Mouse (Mus musculus) gastrocnemius, adult 8-10 months (tissue): ENCODE results near the gene Brinp3. TPM values are rescaled to one million over a fixed set of nuclear protein-coding genes. Genes with fewer than 3 reads are reported as not detected.
"Not testable (repeated sequence)": the region's sequence is repeated elsewhere in the genome, so short reads cannot be mapped to it uniquely, and the experiment has no call there.

Experiments used
- DNase-seq, 2 experiments: peaks; one replicate each; pipeline ENCODE4 v3.0.0; 2022; ENCODE audit warnings: low spot score in 2 of 2
- total RNA-seq, 4 experiments: library from RNA; stranded (reverse); gene quantifications; 2 replicates each; pipeline ENCODE4 v1.2.4; 2022

Brinp3 gene
- not detected for total RNA-seq

DNA sequence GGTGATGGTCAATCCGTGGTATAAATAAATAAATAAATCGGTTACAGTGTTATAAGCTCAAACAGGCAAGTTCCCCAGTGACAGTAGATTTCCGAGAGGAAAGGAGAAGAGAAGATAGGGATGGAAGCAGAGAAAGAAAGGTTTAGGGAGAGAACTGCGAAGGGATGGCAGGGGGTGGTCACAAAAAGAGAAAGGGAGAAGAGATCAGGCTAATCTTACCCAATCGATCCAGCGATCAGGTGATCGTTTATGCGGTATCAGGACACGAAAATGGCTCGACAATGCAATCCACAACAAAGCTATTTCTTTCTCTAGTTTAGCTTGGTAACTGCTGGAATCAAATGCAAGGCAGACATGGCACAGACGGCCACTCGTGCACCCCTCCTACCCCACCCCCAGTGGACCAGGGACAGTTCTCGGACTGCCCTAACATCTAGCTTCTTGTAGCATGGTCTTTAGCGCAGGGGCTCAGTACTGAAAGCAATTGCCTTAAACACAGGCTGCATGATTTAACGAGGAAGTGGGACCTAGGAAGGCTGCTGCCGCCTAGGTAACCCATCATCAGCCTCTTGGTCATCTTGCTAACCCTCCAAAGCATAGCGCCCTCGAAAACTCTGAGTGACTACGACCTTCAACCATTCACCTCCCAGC, at the start of gene Brinp3:
TSS of gene Brinp3 (plus strand) at position 80 of the 651 bp plus-strand sequence.
- no peak for DNase-seq

DNA sequence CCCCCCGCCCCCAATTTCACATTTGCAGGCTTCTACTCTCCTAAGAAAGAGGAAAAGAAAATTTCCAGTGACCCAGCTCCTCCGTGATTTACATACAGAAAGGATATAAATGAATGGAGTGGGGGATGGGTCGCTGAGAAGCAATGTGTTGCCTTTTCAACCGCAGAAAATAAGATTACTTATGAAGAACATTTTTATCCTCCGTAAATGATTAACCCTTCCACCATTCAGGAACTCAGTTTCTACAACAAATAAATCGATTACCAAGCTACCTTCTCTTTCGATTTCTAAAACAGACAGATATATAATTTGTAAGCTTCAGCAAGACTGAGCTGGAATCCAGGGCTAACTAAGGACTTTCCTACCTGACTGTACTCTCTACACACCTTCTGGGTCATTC, 339 bp upstream of the Brinp3 start:
- DNase-seq = no peak

DNA sequence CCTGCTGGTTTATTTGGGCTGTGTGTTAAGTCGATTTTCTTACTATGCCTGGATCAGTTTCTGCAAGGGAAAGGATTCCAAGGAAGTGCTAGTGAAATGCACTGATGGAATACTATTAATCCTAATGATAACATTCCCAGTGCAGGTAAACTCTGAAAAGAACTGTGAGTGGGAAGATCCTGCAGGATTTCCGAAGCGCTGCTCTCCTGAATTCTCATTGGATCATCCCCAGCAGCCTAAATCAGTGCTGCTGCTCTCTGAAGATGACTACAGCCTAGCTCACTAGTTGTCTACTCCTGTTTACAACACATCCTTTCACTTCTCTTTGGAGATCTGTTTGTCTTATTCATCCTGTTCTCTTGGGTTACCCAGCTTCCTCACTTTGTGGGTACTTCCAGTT, 826 bp downstream of the Brinp3 start:
- DNase-seq = no peak

DNA sequence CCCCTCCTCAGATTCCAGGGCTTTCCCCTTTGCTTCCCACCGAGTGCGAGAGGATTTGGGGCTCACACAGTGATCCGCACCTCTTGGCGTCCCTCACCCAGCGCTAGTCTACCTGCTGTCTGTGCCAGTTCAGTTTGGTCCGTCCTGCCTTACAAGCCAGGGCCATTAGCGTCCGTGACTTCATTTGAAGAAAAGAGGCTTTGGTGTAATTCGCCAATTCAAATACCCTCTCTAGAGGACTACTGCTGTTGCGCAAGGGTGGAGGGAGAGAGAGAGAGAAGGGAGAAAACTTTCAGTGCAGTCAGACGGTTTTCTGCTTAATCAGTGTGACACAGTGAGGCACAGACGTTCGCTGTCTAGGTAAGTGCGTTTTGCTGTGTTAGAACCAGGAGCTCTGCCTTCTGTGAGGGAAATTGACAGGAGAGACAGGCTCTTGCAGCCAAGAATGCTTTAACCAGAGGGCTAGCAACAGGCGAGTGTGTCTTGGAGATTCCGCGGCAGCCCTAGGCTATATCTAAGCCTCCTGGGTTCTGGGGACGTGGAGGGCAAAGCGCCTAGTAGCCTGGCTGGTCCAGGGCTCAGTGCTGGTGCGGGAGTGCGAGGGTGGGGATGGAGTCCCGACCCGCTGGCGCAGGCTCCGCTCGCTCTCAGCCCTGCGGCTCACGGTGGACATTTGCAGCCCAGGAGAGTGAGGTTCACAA, 3.0 kb downstream of the Brinp3 start:
- no peak for DNase-seq

DNA sequence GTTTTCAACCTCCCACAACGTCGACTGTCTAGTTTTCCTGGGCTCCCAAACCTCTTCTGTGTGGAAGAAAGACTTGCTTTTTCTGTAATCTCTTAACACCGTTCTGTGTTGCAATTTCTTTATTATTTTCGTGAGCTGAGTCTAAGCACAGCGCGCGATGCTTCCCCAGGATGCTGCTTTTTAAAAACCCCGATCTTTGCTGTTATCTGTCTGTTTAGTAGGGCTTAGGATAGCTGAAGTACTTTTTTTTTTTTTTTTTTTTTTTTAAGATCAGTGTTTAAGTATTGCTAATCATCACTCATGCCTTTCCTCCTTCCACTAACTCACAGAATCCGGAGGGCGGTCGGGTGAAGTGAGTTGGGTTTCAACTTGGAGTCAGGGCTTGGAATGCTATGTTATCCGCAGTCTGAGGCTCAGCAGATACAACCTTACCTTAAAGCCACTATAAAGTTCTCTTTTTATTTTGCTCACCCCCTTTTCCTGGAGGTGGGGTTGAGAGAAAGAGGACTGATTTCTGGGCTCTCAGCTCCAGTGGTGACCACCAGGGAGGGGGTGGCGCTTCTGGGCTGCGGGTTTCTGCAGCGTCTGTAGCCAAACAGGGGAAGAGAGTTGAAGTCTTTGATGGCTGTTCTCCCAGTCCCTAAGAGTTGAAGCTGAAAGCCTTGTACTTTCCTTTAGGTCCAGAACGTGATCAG, 3.7 kb downstream of the Brinp3 start:
- DNase-seq = no peak

DNA sequence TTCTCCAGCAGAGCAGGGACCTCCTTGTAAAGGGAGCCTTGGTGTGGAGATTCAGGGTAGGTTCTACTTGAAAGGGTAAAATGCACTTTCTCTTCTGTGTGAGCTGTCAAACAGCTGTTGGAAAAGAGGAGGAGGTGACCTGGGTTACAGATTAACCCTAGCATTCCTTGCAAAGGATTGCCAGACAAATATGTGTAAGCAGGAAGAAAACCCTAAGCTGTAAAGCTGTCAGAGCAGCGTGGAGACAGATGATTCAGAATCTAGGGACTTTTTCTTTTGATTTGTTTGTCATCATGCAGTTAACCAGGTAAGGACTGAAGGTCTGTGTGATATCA, 4.2 kb downstream of the Brinp3 start:
- no peak for DNase-seq

DNA sequence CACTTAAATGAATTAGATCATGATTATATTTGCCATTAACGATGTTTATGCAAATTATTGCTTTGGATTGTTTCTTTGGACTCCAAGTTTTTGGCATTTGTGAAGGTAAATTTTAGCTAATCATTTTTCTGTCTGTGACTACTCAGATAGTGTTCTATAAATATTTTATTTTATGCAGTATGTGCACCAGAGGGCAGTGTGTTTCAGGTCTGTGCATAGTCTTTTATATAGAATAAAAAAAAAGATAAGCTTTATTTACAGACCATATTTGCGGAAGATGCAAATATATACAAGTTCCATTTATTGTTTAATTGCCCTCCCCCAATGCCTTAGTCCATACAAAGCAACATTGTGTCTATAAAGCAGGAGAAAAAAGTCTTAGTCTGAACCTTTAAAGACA, 20.8 kb downstream of the Brinp3 start:
- no peak for DNase-seq

DNA sequence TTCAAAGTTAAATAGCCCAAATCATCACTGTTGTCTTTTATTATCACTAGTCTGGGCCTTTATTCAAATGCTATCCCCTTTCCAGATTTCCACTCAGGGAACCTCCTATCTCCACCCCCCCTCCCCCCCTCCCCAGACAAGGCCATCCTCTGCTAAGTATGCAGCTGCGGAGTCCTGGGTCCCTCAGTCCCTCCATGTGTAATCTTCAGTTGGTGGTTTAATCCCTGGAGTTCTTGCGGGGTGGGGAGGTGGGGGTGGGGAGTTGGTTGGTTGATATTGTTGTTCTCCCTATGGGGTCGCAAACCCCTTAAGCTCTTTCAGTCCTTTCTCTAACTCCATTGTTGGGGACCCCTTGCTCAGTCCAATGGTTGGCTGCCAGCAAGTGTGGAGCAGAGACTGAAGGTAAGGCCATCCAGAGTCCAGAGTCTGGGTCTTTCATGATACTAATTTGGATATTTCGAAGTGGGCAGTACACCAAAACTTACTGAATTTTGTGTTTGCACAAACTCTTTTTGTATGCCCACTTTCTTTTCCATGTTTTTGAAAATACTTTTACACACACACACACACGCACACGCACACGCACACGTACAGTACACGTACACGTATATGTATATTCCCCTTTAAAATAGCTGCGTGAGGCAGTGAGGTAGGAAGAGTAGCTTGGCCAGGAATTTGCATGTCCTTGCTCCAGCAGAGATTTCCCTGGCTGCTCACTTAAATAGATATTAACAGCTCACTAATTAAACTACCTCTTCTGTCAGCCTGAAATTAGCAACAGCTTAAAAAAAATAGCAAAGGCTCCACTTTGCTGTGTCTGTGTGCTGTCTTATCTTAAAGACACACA, 29.4 kb downstream of the Brinp3 start:
- no peak for DNase-seq

DNA sequence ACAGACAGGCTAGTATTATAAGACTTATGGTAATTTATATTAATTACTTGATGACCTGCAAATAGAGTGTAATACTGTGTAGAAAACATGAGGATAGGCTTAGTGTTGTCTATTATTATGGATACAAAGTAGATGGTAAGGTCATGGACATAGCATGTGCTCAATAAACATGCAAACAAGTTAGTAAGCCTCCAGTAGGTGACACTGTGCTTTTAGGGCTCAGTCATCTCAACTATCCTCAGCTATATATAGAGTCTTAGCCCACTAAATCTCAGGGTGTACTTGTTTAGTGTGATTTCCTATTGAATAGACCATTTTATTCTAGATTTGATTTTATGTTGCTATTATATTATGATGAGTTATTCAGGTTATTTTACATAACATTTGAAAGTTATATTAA, 34.0 kb downstream of the Brinp3 start:
- DNase-seq = no peak

DNA sequence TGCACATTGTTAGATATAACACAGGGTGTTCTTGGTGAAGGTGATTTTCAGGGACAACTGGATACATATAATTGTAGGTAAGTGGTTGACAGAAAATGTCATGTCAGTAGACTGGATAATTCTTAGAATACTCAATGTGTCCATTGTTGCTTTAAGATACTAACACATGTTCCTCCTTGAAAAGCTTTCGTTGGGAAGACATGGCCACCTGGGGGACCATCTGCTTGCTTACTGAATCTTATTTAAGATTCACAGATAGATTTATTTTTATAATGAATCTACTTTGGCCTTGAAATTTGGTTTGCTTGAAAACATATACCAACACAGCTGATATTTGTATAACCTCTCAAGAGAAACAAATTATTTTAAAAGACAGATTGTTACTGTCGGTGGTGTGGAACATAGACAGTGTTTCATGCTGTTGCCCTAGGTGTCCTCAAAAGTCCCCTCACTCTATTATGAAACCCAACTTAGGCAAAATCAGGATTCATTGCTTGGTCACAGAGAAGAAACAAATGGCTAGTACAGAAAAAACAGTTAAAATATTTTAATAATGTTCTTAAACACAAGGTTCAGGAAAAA, 52.4 kb downstream of the Brinp3 start:
- no peak for DNase-seq

DNA sequence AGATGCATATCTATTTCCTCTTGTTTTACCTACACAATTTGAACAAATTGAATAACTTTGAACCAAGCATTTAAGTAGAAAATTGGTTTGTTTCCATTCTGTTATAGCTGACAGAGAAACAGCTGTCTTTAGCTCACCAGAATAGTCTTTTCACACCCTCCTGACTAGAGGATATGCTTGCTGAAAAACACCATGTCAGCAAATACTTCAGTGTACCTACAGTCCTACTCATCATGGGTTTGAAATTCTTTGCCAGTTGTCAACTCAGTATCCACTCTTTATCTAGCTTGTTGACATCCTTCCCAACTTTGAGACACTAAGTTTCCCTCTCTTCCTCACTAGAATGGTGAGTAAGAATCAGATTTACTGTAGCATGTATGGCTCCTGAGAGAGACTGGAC, 62.4 kb downstream of the Brinp3 start:
- no peak for DNase-seq

DNA sequence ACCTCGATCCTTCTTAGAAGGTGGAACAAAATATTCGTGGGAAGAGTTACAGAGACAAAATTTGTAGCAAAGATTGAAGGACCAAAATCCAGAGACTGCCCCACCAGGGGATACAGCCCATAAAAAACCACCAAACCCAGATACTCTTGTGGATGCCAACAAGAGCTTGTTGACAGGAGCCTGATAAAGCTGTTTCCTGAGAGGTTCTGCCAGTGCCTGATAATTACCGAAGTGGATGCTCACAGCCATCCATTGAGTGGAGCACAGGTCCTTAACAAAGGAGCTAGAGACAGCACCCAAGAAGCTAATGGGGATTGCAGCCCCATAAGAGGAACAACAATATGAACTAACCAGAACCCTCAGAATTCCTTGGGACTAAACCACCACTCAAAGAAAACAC, 67.6 kb downstream of the Brinp3 start:
- no peak for DNase-seq

DNA sequence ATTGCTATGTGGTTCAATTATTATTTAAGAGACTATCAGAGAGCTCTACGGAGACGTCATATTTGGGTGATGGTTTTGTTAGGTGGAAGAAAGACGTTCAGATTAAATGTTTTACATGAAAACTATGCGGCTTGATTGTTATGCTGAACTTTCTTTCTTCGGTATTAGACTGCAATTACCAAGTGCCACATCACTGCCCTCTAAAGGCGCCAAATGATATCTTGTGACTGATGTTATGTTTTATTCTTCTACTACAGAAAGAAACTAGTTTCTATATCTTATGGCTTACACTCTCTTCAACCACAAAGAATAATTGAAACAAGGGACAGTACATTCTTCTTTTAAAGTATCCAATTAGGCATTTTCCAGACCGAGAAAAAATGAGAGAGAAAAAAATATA, 89.6 kb downstream of the Brinp3 start:
- DNase-seq = no peak

DNA sequence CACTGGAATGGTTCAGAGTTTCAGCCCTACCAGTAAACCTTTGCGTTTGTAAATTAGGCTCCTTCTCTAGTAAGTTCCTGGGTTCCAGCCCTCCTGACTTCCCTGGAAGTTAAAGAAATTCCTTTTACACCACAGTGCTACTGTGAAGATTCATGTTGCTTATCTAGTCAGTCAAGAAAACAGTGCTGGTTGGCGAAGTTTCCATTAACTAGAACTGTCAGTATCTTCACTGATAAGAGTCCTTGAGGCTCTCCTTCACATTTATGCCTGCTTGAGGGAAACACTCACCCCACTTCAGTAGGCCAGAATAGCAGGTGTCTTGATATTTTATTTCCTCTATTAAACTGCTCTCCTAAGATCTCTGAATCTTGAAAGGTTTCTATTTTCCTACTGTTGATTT, 138.3 kb downstream of the Brinp3 start:
- DNase-seq = no peak

DNA sequence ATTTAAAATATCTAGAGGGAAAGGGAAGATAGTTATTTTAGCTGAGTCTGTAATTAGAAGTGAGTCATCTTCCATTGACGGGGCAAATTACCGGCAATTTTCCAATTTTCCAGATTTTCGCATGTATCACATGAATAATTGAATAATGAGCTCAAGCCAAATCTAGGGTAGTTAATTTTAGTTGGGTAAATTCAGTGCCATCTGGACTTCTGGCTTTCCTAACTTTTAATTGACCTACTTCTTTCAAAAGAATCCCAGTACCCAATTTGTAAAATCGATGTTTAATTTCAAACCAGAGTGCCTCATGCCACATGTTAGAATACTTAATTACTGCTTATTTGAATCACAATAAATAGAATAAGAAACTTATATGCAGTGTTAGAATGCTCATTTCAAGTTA, 162.7 kb downstream of the Brinp3 start:
- no peak for DNase-seq

DNA sequence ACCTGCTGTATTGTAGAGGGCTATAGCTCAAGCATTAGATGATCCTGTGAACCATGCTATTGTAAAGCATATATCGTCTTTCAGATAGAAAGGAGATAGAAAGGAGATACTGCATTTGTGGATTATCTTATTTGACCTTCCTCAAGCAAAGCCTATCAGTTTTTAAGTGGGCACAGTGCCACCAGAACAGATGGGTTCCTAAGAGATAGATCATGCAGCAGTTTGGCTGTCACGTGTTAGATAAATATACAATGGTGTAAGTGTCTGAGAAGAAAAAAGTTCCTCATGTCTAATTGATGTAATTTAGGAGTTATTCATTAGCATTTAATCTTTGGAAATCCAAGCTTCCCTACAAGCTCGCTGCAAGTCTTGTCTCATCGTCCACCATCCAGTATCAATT, 206.2 kb downstream of the Brinp3 start:
- no peak for DNase-seq

DNA sequence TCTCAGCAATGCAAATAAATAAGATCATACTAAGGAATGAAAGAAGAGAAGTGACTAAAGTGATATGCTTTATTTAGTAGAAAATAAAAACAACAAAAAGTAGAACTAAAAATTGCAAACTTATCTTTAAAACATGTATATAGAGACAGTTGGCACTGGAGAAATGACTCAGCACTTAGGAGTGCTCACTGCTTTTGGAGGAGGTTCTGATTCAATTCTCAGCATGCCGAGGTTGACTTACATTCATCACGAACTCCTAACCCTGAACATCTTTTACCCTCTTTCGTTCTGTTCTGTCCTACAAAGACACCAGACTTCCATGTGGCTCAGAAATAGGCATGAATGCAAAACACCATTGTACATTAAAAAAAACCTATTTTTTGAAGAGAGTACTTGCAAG, 225.0 kb downstream of the Brinp3 start:
- no peak for DNase-seq

DNA sequence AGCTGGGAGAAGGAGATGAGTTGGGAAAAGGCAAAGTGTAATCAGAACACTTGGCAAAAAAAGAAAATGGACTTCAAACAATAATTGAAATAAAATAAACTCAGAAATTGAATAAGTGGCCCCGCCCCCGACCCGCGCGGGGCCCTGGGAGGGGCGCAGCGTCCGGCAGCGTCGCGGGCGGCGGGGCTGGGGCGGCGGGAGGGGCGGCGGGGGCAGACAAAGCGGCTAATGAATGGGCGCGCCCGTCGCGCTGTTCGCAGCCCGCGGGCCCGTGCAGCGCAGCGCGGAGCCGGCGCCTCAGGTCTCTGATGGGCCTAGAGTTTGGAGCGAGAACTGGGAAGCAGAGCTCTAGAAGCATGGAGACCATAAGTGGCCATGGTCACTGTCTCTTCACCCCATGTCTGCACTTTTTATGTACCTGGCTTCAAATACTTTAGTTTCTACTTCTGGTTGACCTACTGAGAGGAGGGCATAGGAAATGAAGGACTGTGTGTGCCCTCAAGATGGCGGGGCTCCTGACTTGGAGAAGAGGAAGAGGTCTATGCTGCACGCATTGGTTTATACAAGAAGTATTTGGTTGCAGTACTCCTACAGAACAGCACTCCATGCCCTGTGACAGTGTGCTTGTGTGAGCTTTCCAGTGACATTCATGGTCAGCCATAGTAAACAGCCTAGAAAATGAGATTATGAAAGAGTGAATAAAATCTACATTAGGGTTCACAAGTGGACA, 230.4 kb downstream of the Brinp3 start:
- DNase-seq = not testable (repeated sequence)

DNA sequence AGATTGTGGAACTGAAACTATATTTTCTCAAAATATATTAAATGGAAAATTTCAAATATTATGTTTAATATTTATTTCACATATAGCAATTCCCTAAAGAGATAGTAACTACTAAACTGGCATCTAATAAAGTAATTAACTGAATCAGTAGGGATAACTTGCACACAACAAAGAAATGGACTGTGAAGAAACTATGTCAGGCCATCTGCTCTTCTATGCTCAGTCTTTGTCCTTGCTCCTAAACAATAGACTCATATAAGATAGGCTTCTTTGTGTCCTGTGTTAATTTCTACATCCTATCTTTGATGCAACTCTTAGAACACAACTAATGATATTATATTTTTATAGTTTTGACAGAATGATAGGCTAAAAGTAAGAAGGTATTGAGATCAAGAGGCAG, 256.5 kb downstream of the Brinp3 start:
- DNase-seq = no peak

DNA sequence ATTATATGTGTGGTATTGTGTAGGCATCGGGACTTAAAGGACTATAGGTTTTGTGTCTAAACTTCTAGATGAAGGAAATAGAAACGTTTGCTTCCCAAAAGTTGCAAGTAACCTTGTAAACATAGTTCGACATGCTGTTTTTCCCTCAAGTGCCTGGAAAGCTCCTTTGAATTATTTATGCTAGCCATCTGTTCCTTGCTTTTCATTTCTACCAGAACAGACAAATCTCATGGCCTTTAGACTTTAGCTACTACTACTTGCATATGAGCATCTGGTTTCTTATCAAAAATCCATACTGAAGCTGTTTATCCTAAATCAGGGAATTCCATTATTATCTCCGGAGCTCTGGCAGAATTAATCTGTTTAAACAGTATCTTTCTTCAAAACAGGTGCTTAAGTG, 288.7 kb downstream of the Brinp3 start:
- no peak for DNase-seq

DNA sequence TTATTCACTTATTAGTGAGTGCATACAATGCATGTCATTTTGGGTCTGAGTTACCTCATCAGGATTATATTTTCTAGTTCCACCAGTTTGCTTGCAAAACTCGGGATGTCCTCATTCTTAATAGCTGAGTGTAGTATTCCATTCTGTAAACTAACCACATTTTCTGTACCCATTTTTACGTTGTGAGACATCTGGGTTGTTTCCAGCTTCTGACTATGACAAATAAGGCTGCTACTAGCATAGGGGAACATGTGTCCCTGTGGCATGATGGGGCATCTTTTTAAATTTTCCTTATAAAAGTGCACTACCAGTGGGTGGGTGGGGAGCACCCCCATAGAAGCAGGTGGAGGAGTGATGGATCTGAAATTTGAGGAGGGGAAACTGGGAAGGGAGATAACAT, 292.7 kb downstream of the Brinp3 start:
- no peak for DNase-seq
